Mouse (Mus musculus) intestine, embryonic 15.5 days (tissue): ENCODE measurements around the gene Pou4f2. TPM values are rescaled to one million over a fixed set of nuclear protein-coding genes. Genes with fewer than 3 reads are reported as not detected.

Source experiments
- ATAC-seq: fragments of 200-750 bp; cut with Nextera tagmentation; 2 replicates; pipeline ENCODE4 v1.8.0; 2017; ENCODE audit warnings: moderate TSS enrichment, moderate library complexity
- H3K27ac ChIP-seq: fragments of 300-500 bp; sonication (generic); 2 replicates; pipeline ENCODE4 v1.5.1; 2015; ENCODE audit warnings: mild to moderate bottlenecking, inconsistent platforms
- H3K27me3 ChIP-seq: fragments of 300-500 bp; sonication (generic); replicated peaks from 2 replicates; pipeline ENCODE4 v1.6.1; 2015; ENCODE audit warnings: inconsistent platforms
- H3K36me3 ChIP-seq: fragments of 300-500 bp; sonication (generic); 2 replicates; pipeline ENCODE4 v1.6.1; 2015; ENCODE audit warnings: inconsistent platforms
- H3K4me1 ChIP-seq: fragments of 300-500 bp; sonication (generic); replicated peaks from 2 replicates; pipeline ENCODE4 v1.6.1; 2015; ENCODE audit warnings: inconsistent platforms
- H3K4me2 ChIP-seq: fragments of 300-500 bp; sonication (generic); replicated peaks from 2 replicates; pipeline ENCODE4 v1.6.1; 2015; ENCODE audit warnings: mild to moderate bottlenecking, inconsistent platforms
- H3K4me3 ChIP-seq: fragments of 300-500 bp; sonication (generic); replicated peaks from 2 replicates; pipeline ENCODE4 v1.5.1; 2015; ENCODE audit warnings: inconsistent platforms
- H3K9ac ChIP-seq: fragments of 300-500 bp; sonication (generic); 2 replicates; pipeline ENCODE4 v1.6.1; 2015; ENCODE audit warnings: inconsistent platforms
- H3K9me3 ChIP-seq: fragments of 300-500 bp; sonication (generic); 2 replicates; pipeline ENCODE4 v1.6.1; 2016; ENCODE audit warnings: inconsistent platforms
- WGBS: fragments of 180-500 bp; shearing (Covaris S2); methylation state at CpG from one replicate; pipeline ENCODE4 v1.1.7; 2015; 5-methylcytosine and 5-hydroxymethylcytosine counted together
- polyA plus RNA-seq: library from polyadenylated mRNA; unstranded; fragments of >200 nt; fragmentation: Nextera tagmentation; extraction: Ambion mirVana; gene quantifications from 2 replicates; pipeline ENCODE4 v1.2.1, GENCODE M21; 2015

Gene Pou4f2
- not detected in 2 replicates for polyA plus RNA-seq

GRCm38 (mm10) chr8:78436071-78436651, at the start of gene Pou4f2:
Pou4f2 (minus strand) TSS chr8:78436645.
- under 1% methylated on average over 54 of the region's 54 CpGs for WGBS
- H3K27me3 ChIP-seq = peaks cover 71% of the 10 kb centered on the region
- peak; percentile 43; the same call in 1 of the 2 replicates for ATAC-seq
- no peak within 1 kb of the TSS for H3K9ac ChIP-seq
- peaks cover 13% of the 10 kb centered on the region for H3K4me1 ChIP-seq
- H3K4me2 ChIP-seq = peak within 1 kb of the TSS; percentile 77
- H3K36me3 ChIP-seq = no peaks in the 10 kb centered on the region
- H3K27ac ChIP-seq = no peak within 1 kb of the TSS
- H3K9me3 ChIP-seq = no peaks in the 10 kb centered on the region
- H3K4me3 ChIP-seq = peak within 1 kb of the TSS; percentile 38

DNA sequence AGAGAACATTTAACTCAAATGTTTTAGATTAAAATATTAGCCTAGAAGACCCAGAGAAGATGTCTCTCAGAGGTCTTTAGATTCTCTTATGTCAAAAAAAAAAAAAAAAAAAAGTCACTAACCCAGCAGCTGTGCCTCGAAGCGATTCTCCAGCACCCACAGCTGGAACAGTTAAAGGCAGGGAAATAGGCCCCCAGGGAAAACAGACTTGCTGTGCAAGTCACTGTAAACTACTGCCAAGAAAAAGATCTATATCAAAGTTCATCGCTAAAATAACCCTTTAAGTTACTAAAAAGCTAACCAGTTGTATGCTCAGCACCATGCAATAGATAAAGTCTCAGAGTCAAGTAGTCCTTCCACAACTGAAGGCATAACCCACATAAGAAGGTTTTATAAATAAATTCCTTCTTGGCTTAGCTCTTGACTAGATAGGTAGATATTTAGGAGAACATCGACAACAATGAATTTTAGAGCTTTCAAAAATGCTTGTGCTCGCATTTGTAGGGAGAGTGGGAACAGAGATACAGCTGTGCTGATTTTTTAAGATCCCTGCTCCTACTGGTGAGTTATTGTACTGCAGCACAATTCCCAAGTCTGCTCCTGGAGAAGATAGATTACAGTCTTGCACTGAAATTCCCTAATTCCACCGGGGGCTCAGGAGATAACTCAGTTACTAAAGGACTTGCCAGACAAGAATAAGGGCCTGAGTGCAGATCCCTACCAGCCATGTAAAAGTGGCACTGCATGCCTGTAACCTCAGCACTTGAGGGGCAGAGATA, 40.8 kb upstream of the Pou4f2 start:
- H3K4me3 ChIP-seq = no peak overlapping the region
- no peak overlapping the region for H3K4me2 ChIP-seq
- no peaks in the 10 kb centered on the region for H3K36me3 ChIP-seq
- 36% methylated on average over 6 of the region's 6 CpGs for WGBS
- no peak overlapping the region for H3K9ac ChIP-seq
- H3K27me3 ChIP-seq = no peaks in the 10 kb centered on the region
- no peaks in the 10 kb centered on the region for H3K4me1 ChIP-seq
- no peak for ATAC-seq
- no peaks in the 10 kb centered on the region for H3K9me3 ChIP-seq
- no peak overlapping the region for H3K27ac ChIP-seq

DNA sequence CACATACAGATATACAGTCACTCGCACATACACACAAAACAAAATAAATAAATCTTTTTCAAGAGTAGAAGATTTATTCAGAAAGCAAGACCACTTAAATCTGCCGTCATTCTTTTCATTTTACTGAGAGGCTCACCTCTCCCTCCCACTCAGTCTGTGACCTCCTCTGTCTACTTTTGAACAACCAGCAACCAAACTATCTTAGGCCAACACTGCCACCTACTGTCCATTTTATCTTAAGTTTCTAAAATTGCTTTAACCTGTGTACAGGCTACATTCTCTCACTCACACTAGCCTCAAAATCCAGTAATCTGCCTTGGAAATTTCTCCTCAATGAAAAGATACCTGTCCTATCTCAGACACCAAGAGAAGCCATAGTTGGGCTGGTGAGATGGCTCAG, 31.4 kb upstream of the Pou4f2 start:
- H3K9ac ChIP-seq = no peak overlapping the region
- H3K36me3 ChIP-seq = no peaks in the 10 kb centered on the region
- H3K9me3 ChIP-seq = no peaks in the 10 kb centered on the region
- no peak overlapping the region for H3K4me2 ChIP-seq
- no peaks in the 10 kb centered on the region for H3K27me3 ChIP-seq
- H3K27ac ChIP-seq = no peak overlapping the region
- 93% methylated on average over 2 of the region's 2 CpGs for WGBS
- ATAC-seq = no peak
- H3K4me1 ChIP-seq = no peaks in the 10 kb centered on the region
- H3K4me3 ChIP-seq = no peak overlapping the region

GRCm38 (mm10) chr8:78463941-78464340, 27.5 kb upstream of the Pou4f2 start:
- no peaks in the 10 kb centered on the region for H3K9me3 ChIP-seq
- H3K36me3 ChIP-seq = no peaks in the 10 kb centered on the region
- no peak overlapping the region for H3K4me2 ChIP-seq
- H3K27me3 ChIP-seq = no peaks in the 10 kb centered on the region
- no peak for ATAC-seq
- H3K4me1 ChIP-seq = no peaks in the 10 kb centered on the region
- no peak overlapping the region for H3K27ac ChIP-seq
- 58% methylated on average over 2 of the region's 2 CpGs for WGBS
- no peak overlapping the region for H3K4me3 ChIP-seq
- no peak overlapping the region for H3K9ac ChIP-seq

- Histone ChIP-seq H3K4me3 (no peak overlapping the region), H3K4me2 (no peak overlapping the region), H3K9me3 (no peaks in the 10 kb centered on the region), H3K9ac (no peak overlapping the region), H3K36me3 (no peaks in the 10 kb centered on the region), H3K4me1 (no peaks in the 10 kb centered on the region), H3K27me3 (no peaks in the 10 kb centered on the region), H3K27ac (no peak overlapping the region)
- no peak for ATAC-seq
- WGBS = 79% methylated on average over 3 of the region's 3 CpGs
Measured at GRCm38 (mm10) chr8:78456441-78456840, 20.0 kb upstream of the Pou4f2 start.

DNA sequence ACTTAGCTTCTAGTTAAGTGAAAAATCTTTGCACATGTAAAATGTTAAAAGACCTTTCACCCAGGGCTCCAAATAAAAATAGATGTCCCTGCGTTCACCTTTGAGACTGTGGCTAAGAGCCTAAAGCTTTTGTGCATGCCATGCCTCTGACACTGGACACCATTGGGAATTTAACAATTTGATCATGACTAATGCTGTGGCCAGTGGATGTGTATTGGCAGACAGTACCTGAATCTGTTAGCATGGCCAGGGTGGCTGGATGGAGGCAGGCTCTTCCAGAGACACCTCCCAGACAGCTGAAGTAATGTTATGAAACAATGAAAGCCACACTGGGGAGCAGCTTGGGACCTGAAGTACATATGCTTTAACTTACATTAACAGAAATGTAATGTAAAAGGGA, 6.3 kb upstream of the Pou4f2 start:
- Histone ChIP-seq H3K4me3 (no peak overlapping the region), H3K4me1 (0 out of 2 replicates have a peak, but pooled peaks cover 3% of the 10 kb centered on the region), H3K4me2 (no peak overlapping the region), H3K9me3 (no peaks in the 10 kb centered on the region), H3K27ac (no peak overlapping the region), H3K36me3 (no peaks in the 10 kb centered on the region), H3K9ac (no peak overlapping the region), H3K27me3 (peaks cover 21% of the 10 kb centered on the region)
- ATAC-seq = no peak
- WGBS = 89% methylated on average over 1 of the region's 1 CpGs

DNA sequence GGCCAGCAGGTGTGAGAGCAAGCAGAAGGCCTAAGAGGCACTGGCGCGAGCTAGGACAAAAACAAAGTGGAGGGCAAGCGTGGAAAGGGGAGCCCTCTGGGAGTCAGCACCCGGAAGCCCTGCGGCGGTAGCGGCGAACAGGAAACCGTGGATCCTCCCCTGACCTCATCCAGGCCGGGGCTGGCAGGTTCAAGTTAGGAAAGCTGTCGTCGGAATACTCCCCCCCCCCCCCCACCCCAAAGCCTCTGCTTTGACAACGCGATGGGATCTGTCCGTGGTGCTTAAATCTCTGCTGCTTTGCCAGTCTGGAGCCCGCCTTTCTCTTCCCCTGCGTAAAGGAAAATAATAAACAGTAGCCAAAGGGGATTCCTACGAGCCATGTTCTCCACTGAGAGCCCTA, 1.7 kb upstream of the Pou4f2 start:
- Histone ChIP-seq H3K9me3 (no peaks in the 10 kb centered on the region), H3K27ac (no peak overlapping the region), H3K4me2 (peak overlapping the region; percentile 45), H3K36me3 (no peaks in the 10 kb centered on the region), H3K9ac (no peak overlapping the region), H3K4me1 (peaks cover 13% of the 10 kb centered on the region), H3K27me3 (peaks cover 63% of the 10 kb centered on the region), H3K4me3 (peak overlapping the region; percentile 16; the same call in 1 of the 2 replicates)
- no peak for ATAC-seq
- 0% methylated on average over 18 of the region's 18 CpGs for WGBS

GRCm38 (mm10) chr8:78437140-78438045, 948 bp upstream of the Pou4f2 start:
- Histone ChIP-seq H3K27ac (no peak overlapping the region), H3K9me3 (no peaks in the 10 kb centered on the region), H3K4me2 (peak overlapping the region; percentile 77), H3K27me3 (peaks cover 67% of the 10 kb centered on the region), H3K36me3 (no peaks in the 10 kb centered on the region), H3K4me1 (peaks cover 13% of the 10 kb centered on the region), H3K9ac (no peak overlapping the region), H3K4me3 (peak overlapping the region; percentile 16; the same call in 1 of the 2 replicates)
- WGBS = 5% methylated on average over 32 of the region's 32 CpGs
- no peak for ATAC-seq

- H3K4me2 ChIP-seq = peak overlapping the region; percentile 77
- no peak overlapping the region for H3K27ac ChIP-seq
- H3K4me1 ChIP-seq = peaks cover 13% of the 10 kb centered on the region
- 0 out of 2 replicates have a peak, but pooled peaks have one; percentile 36 for ATAC-seq
- H3K36me3 ChIP-seq = no peaks in the 10 kb centered on the region
- WGBS = 0% methylated on average over 20 of the region's 25 CpGs
- peaks cover 73% of the 10 kb centered on the region for H3K27me3 ChIP-seq
- no peaks in the 10 kb centered on the region for H3K9me3 ChIP-seq
- no peak overlapping the region for H3K9ac ChIP-seq
- H3K4me3 ChIP-seq = peak overlapping the region; percentile 38
Measured at GRCm38 (mm10) chr8:78436661-78437060, 216 bp upstream of the Pou4f2 start.

- Histone ChIP-seq H3K27me3 (peaks cover 70% of the 10 kb centered on the region), H3K4me3 (no peak overlapping the region; the same call in 1 of the 2 replicates), H3K9me3 (no peaks in the 10 kb centered on the region), H3K4me1 (peaks cover 13% of the 10 kb centered on the region), H3K4me2 (peak overlapping the region; percentile 77), H3K27ac (no peak overlapping the region), H3K9ac (no peak overlapping the region), H3K36me3 (no peaks in the 10 kb centered on the region)
- no peak for ATAC-seq
- whole genome bisulfite sequencing = 1% methylated on average over 18 of the region's 18 CpGs
Measured at GRCm38 (mm10) chr8:78435624-78435960, 853 bp downstream of the Pou4f2 start.

DNA sequence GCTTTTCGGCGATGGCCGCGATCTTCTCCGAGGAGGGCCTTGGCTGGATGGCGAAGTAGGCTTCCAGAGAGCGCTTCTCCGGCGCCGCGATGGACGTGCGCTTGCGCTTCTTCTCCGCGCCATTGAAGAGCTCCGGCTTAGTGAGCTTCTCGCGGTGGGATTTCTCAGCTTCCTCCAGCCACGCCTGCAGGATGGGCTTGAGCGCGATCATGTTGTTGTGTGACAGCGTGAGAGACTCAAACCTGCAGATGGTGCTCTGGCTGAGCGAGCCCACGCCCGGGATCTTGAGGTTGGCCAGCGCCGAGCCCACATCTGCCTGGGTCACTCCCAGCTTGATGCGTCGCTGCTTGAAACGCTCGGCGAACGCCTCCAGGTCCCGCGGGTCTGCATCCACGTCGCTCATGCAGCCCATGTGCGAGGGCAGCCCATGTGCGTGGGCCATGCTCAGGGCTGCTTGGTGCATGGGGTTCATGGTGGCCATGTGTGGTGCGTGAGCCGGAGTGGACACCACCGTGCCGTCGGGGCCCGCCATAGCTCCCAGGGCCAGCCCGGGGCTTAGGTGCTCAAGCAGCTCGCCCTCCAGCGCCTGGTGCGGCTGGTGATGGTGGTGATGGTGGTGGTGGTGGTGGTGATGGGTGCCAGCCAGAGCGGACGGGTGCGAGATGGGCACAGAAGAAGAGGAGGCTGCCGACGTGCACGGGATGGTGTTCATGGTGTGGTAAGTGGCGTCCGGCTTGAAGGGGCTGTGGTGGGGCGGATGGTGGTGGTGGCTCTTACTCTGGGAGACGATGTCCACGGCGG, 1.4 kb downstream of the Pou4f2 start:
- H3K36me3 ChIP-seq = no peaks in the 10 kb centered on the region
- H3K9me3 ChIP-seq = no peaks in the 10 kb centered on the region
- no peak for ATAC-seq
- under 1% methylated on average over 62 of the region's 62 CpGs for WGBS
- H3K27ac ChIP-seq = no peak overlapping the region
- peak overlapping the region; percentile 31 for H3K4me2 ChIP-seq
- no peak overlapping the region for H3K9ac ChIP-seq
- H3K27me3 ChIP-seq = peaks cover 66% of the 10 kb centered on the region
- H3K4me3 ChIP-seq = 0 out of 2 replicates have a peak overlapping the region, but pooled peaks have one; percentile 9
- H3K4me1 ChIP-seq = peaks cover 13% of the 10 kb centered on the region
